8 mouse cellular contexts compared by ENCODE assay signal in genomic region chr10:63421739-63422735, GRCm38 (mm10). TPM values are rescaled to one million over a fixed set of nuclear protein-coding genes. Genes with fewer than 3 reads are reported as not detected.
DNase-seq lines count a peak whose midpoint lies in the region; ATAC-seq and TF ChIP-seq lines count a peak whose summit lies in the region.
"Had no signal": no experiment of that assay in that cellular context is flagged by ENCODE, and none has a peak within 500 bp of the region (broad histone marks: within the 10 kb centered on the region; RNA-seq: fewer than 3 reads in every experiment).

Gene Gm7075 (minus strand): TSS chr10:63421789.

- no peak within 1 kb of the TSS for H3K4me2 ChIP-seq in hindbrain, embryonic 11.5 days (replicated peaks; ENCODE audit: low read depth, low read length)
- H3K4me2 ChIP-seq in hindbrain, embryonic 16.5 days (ENCODE audit: low read length) = no peak within 1 kb of the TSS
- H3K4me2 ChIP-seq in liver, postnatal 0 days (ENCODE audit: low read depth, low read length) = no peak within 1 kb of the TSS

- H3K9me3 ChIP-seq in hindbrain, embryonic 11.5 days (ENCODE audit: control insufficient read depth, low read length) = no peaks in the 10 kb centered on the region
- H3K9me3 ChIP-seq in hindbrain, embryonic 16.5 days (ENCODE audit: control insufficient read depth, low read length) = no peaks in the 10 kb centered on the region
- H3K9me3 ChIP-seq in liver, postnatal 0 days (ENCODE audit: low read length) = no peaks in the 10 kb centered on the region

- ATAC-seq in hindbrain, embryonic 11.5 days (ENCODE audit: low FRiP score) = no peak
- no peak for ATAC-seq in hindbrain, embryonic 16.5 days
- ATAC-seq in liver, postnatal 0 days = peak; percentile 46; the same call in 1 of the 2 replicates

- H3K4me1 ChIP-seq in hindbrain, embryonic 11.5 days (replicated peaks; ENCODE audit: control insufficient read depth, insufficient read depth, low read length) = no peaks in the 10 kb centered on the region
- no peaks in the 10 kb centered on the region for H3K4me1 ChIP-seq in hindbrain, embryonic 16.5 days (ENCODE audit: control insufficient read depth, insufficient read depth, low read depth, low read length)
- no peaks in the 10 kb centered on the region for H3K4me1 ChIP-seq in embryonic fibroblast, embryonic 13.5 days (ENCODE audit: control insufficient read depth, insufficient read depth, low read length)
- peaks cover 7% of the 10 kb centered on the region; the same call in 1 of the 2 replicates for H3K4me1 ChIP-seq in liver, postnatal 0 days (ENCODE audit: insufficient read depth)
- no peaks in the 10 kb centered on the region for H3K4me1 ChIP-seq in spleen, adult 2 months (ENCODE audit: control insufficient read depth, insufficient read depth, insufficient read length)

- H3K27me3 ChIP-seq in hindbrain, embryonic 11.5 days (ENCODE audit: control insufficient read depth, insufficient read depth, low read length) = no peaks in the 10 kb centered on the region
- H3K27me3 ChIP-seq in hindbrain, embryonic 16.5 days (replicated peaks; ENCODE audit: control insufficient read depth, insufficient read depth, low read length) = no peaks in the 10 kb centered on the region
- H3K27me3 ChIP-seq in liver, postnatal 0 days (ENCODE audit: insufficient read depth, low read length) = no peaks in the 10 kb centered on the region
- no peaks in the 10 kb centered on the region for H3K27me3 ChIP-seq in spleen, adult 2 months (ENCODE audit: control insufficient read depth, insufficient read depth, low read length)

- TF ChIP-seq POLR2A in embryonic fibroblast, embryonic 13.5 days (IDR thresholded peaks at IDR 0.05; ENCODE audit: low read depth, low read length) = no peak
- no peak for TF ChIP-seq POLR2A in spleen, adult 2 months (IDR thresholded peaks at IDR 0.05; ENCODE audit: low read depth, low read length)

- H3K27ac ChIP-seq in hindbrain, embryonic 11.5 days (ENCODE audit: low read depth, low read length) = no peak within 1 kb of the TSS
- no peak within 1 kb of the TSS for H3K27ac ChIP-seq in hindbrain, embryonic 16.5 days (ENCODE audit: low read depth, low read length)
- H3K27ac ChIP-seq in embryonic fibroblast, embryonic 13.5 days (ENCODE audit: insufficient read depth, low read length) = no peak within 1 kb of the TSS
- H3K27ac ChIP-seq in liver, postnatal 0 days (ENCODE audit: low read depth) = no peak within 1 kb of the TSS
- H3K27ac ChIP-seq in spleen, adult 2 months (ENCODE audit: insufficient read depth, low read length) = no peak within 1 kb of the TSS

- DNase-seq in hindbrain, embryonic 11.5 days (ENCODE audit: low spot score) = peak; percentile 62
- peak; percentile 75 for DNase-seq in 416B (ENCODE audit: low read depth)
- peak; percentile 94 for DNase-seq in ES-CJ7 (ENCODE audit: low read depth, low spot score)
- DNase-seq in liver, postnatal 0 days = peak; percentile 75
- DNase-seq in spleen, adult 2 months (ENCODE audit: low read depth in 1 of 2, low spot score in 2 of 2) = peak in 1 of 2 experiments; percentile 40

- WGBS in hindbrain, embryonic 11.5 days = 87% methylated on average over 18 of the region's 18 CpGs
- WGBS in hindbrain, embryonic 16.5 days = 89% methylated on average over 18 of the region's 18 CpGs
- WGBS in liver, postnatal 0 days (ENCODE audit: insufficient replicate concordance) = 83% methylated on average over 18 of the region's 18 CpGs
- WGBS in spleen, adult 2 months = 90% methylated on average over 18 of the region's 18 CpGs

- H3K9ac ChIP-seq in hindbrain, embryonic 11.5 days (ENCODE audit: low read depth, low read length) = no peak within 1 kb of the TSS
- H3K9ac ChIP-seq in hindbrain, embryonic 16.5 days (ENCODE audit: low read depth, low read length) = no peak within 1 kb of the TSS
- no peak within 1 kb of the TSS for H3K9ac ChIP-seq in liver, postnatal 0 days (replicated peaks)

- peak; percentile 40; the same call in 1 of the 2 replicates for TF ChIP-seq CTCF in embryonic fibroblast, embryonic 13.5 days (IDR thresholded peaks at IDR 0.05; ENCODE audit: borderline replicate concordance, insufficient read depth, low read length)
- TF ChIP-seq CTCF in liver, postnatal 0 days (IDR thresholded peaks at IDR 0.05; ENCODE audit: low read depth) = peak; percentile 84
- TF ChIP-seq CTCF in spleen, adult 2 months (IDR thresholded peaks at IDR 0.05; ENCODE audit: extremely low read depth, insufficient read depth, insufficient read length, insufficient replicate concordance) = peak; percentile 38; the same call in 1 of the 2 replicates

- no peak within 1 kb of the TSS for H3K4me3 ChIP-seq in hindbrain, embryonic 11.5 days (ENCODE audit: low read depth, low read length)
- H3K4me3 ChIP-seq in hindbrain, embryonic 16.5 days (ENCODE audit: low read length) = no peak within 1 kb of the TSS
- no peak within 1 kb of the TSS for H3K4me3 ChIP-seq in embryonic fibroblast, embryonic 13.5 days (ENCODE audit: insufficient read depth, low read length)
- no peak within 1 kb of the TSS for H3K4me3 ChIP-seq in liver, postnatal 0 days (ENCODE audit: low read depth, low read length)
- no peak within 1 kb of the TSS for H3K4me3 ChIP-seq in spleen, adult 2 months (ENCODE audit: extremely low read depth, insufficient read depth, insufficient read length)

- H3K36me3 ChIP-seq in hindbrain, embryonic 11.5 days (ENCODE audit: control insufficient read depth, insufficient read depth, low read length) = no peaks in the 10 kb centered on the region
- H3K36me3 ChIP-seq in hindbrain, embryonic 16.5 days (ENCODE audit: control insufficient read depth, insufficient read depth, low read length) = no peaks in the 10 kb centered on the region
- no peaks in the 10 kb centered on the region for H3K36me3 ChIP-seq in liver, postnatal 0 days (replicated peaks; ENCODE audit: insufficient read depth, low read length)
- no peaks in the 10 kb centered on the region for H3K36me3 ChIP-seq in spleen, adult 2 months (ENCODE audit: control insufficient read depth, insufficient read depth, low read length)

- TF ChIP-seq EP300 in liver, postnatal 0 days (IDR thresholded peaks at IDR 0.05; ENCODE audit: low read depth) = no peak

RNA-seq across cellular contexts. Expression of gene Gm7075, which starts in this region (rescaled TPM):
- polyA plus RNA-seq in hindbrain, embryonic 11.5 days (2014; fragmentation: Nextera tagmentation; extraction: Ambion mirVana) = 0.63 TPM in 1 of 2 replicates, not detected in the other
- not detected in 2 replicates for polyA plus RNA-seq in hindbrain, embryonic 16.5 days (2015; fragmentation: Nextera tagmentation; extraction: Ambion mirVana)
- not detected in 2 replicates for polyA plus RNA-seq in embryonic fibroblast, embryonic 13.5 days (2011; ENCODE audit: insufficient read length, low read depth, missing spikeins)
- polyA plus RNA-seq in liver, postnatal 0 days (2015; fragmentation: Nextera tagmentation; extraction: Ambion mirVana) = not detected in 2 replicates
- polyA plus RNA-seq in spleen, adult 2 months (2012; rRNA removed) = not detected in 2 replicates
- polyA plus RNA-seq: frontal cortex, adult 2 months had no signal

Comparison
In these comparisons a context has a peak if more than half of its experiments do, and no peak if none do; other contexts are left out.
1. Peak in DNase-seq in hindbrain, embryonic 11.5 days; RNA of the gene not detected or under 1 TPM.
2. Peak in DNase-seq and ATAC-seq in liver, postnatal 0 days; RNA of the gene not detected or under 1 TPM.